Mouse (Mus musculus): ENCODE measurements at regions not wholly inside any gene's neighbourhood (a gene's known extent, or its start where the extent isn't known, plus 50 kb on each side); places are given as distances from the start of the nearest gene placed in this dataset.

DNA sequence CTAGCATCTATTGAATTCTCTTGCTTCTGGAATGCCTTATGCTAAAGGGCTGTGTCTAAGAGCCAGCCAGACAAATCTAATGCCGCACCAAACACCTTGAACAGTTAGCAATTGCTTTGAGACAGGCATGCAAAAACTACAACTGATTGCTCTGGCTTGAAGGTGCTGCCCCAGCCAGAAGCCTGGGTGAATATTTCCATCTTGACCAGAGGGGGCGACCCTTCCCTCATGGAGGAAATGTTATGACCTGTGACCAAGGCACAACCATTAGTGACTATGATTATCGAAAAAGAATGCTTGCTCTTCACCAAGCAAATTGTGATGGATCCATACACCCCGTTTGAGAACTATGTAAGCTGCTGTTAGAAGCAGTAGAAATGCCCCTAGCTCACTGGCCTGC lies 445.9 kb upstream of the Etaa1 start:
- TF ChIP-seq CHD2 (IDR thresholded peaks at IDR 0.05; ENCODE audit: low read depth, low read length): no peak
- TF ChIP-seq ZC3H11A (IDR thresholded peaks at IDR 0.05; ENCODE audit: borderline replicate concordance, low read depth, low read length): 0 out of 2 replicates have a peak, but pooled peaks have one; percentile 15
- TF ChIP-seq ZNF384 (IDR thresholded peaks at IDR 0.05; ENCODE audit: low read depth, low read length): no peak

All from ES-E14 (cell line).